Mouse (Mus musculus) liver, embryonic 14.5 days (tissue): ENCODE data around the gene Slc35a3. TPM values are rescaled to one million over a fixed set of nuclear protein-coding genes. Genes with fewer than 3 reads are reported as not detected.

Experiments
- ATAC-seq: fragments of 200-750 bp; cut with Nextera tagmentation; 2 replicates; pipeline ENCODE4 v1.8.0; 2017; ENCODE audit warnings: moderate number of reproducible peaks, mild to moderate bottlenecking, moderate library complexity; ENCODE audit not compliant: insufficient read depth
- DNase-seq, 3 experiments: peaks; one replicate each; pipeline ENCODE4 v3.0.0-alpha.2; 2012 to 2013; ENCODE audit warnings: low read depth in 3 of 3, low spot score in 3 of 3
- H3K27ac ChIP-seq: fragments of 300-500 bp; sonication (generic); 2 replicates; pipeline ENCODE4 v1.5.1; 2014; ENCODE audit warnings: moderate library complexity, mild to moderate bottlenecking, control low read depth, inconsistent platforms
- H3K27me3 ChIP-seq: fragments of 300-500 bp; sonication (generic); 2 replicates; pipeline ENCODE4 v1.6.1; 2014; ENCODE audit warnings: mild to moderate bottlenecking, low read length, moderate library complexity; ENCODE audit not compliant: control insufficient read depth, insufficient read depth
- H3K36me3 ChIP-seq: fragments of 300-500 bp; sonication (generic); replicated peaks from 2 replicates; pipeline ENCODE4 v1.6.1; 2014; ENCODE audit warnings: low read depth; ENCODE audit not compliant: control insufficient read depth, insufficient read depth
- H3K4me1 ChIP-seq, 2 experiments: fragments of 200-500 bp in 1 of 2; fragments of 300-500 bp in 1 of 2; sonication (generic) in 1 of 2; replicated peaks; 2 replicates each; pipeline ENCODE4 v1.6.1; 2012 to 2014; ENCODE audit warnings: antibody characterized with exemption in 1 of 2, inconsistent platforms in 1 of 2, low read length in 1 of 2; ENCODE audit not compliant: control insufficient read depth in 2 of 2, insufficient read depth in 2 of 2
- H3K4me2 ChIP-seq: fragments of 300-500 bp; sonication (generic); 2 replicates; pipeline ENCODE4 v1.6.1; 2014; ENCODE audit warnings: low read depth, mild to moderate bottlenecking, control low read depth, moderate library complexity
- H3K4me3 ChIP-seq, 2 experiments: fragments of 200-500 bp in 1 of 2; fragments of 300-500 bp in 1 of 2; sonication (generic) in 1 of 2; 2 replicates each; pipeline ENCODE4 v1.5.1; 2012 to 2014; ENCODE audit warnings: low read depth in 2 of 2, low read length in 2 of 2, mild to moderate bottlenecking in 2 of 2, control low read depth in 1 of 2, inconsistent platforms in 1 of 2, moderate library complexity in 1 of 2; ENCODE audit not compliant: insufficient read depth in 1 of 2
- H3K9ac ChIP-seq: fragments of 300-500 bp; sonication (generic); replicated peaks from 2 replicates; pipeline ENCODE4 v1.6.1; 2014; ENCODE audit warnings: mild to moderate bottlenecking, control low read depth, moderate library complexity
- H3K9me3 ChIP-seq: fragments of 300-500 bp; sonication (generic); 2 replicates; pipeline ENCODE4 v1.6.1; 2016; ENCODE audit warnings: low read length, mixed read lengths; ENCODE audit not compliant: control insufficient read depth
- CTCF ChIP-seq: IDR thresholded peaks from 2 replicates; pipeline ENCODE4 v1.5.1; 2016; ENCODE audit warnings: antibody characterized with exemption, low read depth, control low read depth
- EP300 ChIP-seq: IDR thresholded peaks from 2 replicates; pipeline ENCODE4 v1.6.1; 2016; ENCODE audit warnings: antibody characterized with exemption, low read depth
- WGBS: fragments of 180-500 bp; shearing (Covaris S2); extraction: QIAGEN DNeasy Blood & Tissue Kit; methylation state at CpG from one replicate; pipeline ENCODE4 v1.1.7; 2014; ENCODE audit not compliant: insufficient replicate concordance; 5-methylcytosine and 5-hydroxymethylcytosine counted together
- polyA plus RNA-seq, 2 experiments: library from polyadenylated mRNA; depleted of rRNA in 1 of 2; stranded (reverse) in 1 of 2; unstranded in 1 of 2; fragments of >200 nt; fragmentation: Nextera tagmentation in 1 of 2; extraction: Ambion mirVana in 1 of 2; gene quantifications; 2 replicates each; pipeline versions ENCODE4 v1.2.1 to v1.2.3; 2012 to 2014

Gene Slc35a3
- polyA plus RNA-seq, 2 experiments, result 6.0 to 7.6 TPM

GRCm38 (mm10) chr3:116662463-116662863 is 50.2 kb downstream of the Slc35a3 start, which contains the start of gene Mfsd14a:
Mfsd14a (minus strand) TSS chr3:116662677.
- TF ChIP-seq CTCF (no peak), EP300 (no peak)
- no peaks in the 10 kb centered on the region for H3K9me3 ChIP-seq
- H3K27me3 ChIP-seq, result no peaks in the 10 kb centered on the region
- H3K4me2 ChIP-seq, result peak within 1 kb of the TSS; percentile 79
- peak within 1 kb of the TSS; percentile 68 for H3K27ac ChIP-seq
- peaks cover 24 to 32% of the 10 kb centered on the region in 2 experiments for H3K4me1 ChIP-seq
- peak within 1 kb of the TSS; percentile 89 for H3K9ac ChIP-seq
- H3K4me3 ChIP-seq, result peak within 1 kb of the TSS; percentile 76 to 88
- ATAC-seq (peak; percentile 96), DNase-seq (peak; percentile 89 to 93 (median 91))
- under 1% methylated on average over 39 of the region's 39 CpGs for WGBS
- H3K36me3 ChIP-seq, result no peaks in the 10 kb centered on the region; the same call in 1 of the 2 replicates

- H3K4me3 ChIP-seq, result peak overlapping the region; percentile 76 to 88
- under 1% methylated on average over 65 of the region's 68 CpGs for WGBS
- H3K4me1 ChIP-seq, result peaks cover 24 to 35% of the 10 kb centered on the region in 2 experiments
- ATAC-seq, result peak; percentile 80
- no peaks in the 10 kb centered on the region for H3K9me3 ChIP-seq
- H3K9ac ChIP-seq, result peak overlapping the region; percentile 89
- peak overlapping the region; percentile 74 for H3K4me2 ChIP-seq
- peak; percentile 30 to 36 (median 30) for DNase-seq
- H3K27ac ChIP-seq, result peak overlapping the region; percentile 68
- TF ChIP-seq CTCF (no peak), EP300 (no peak)
- H3K27me3 ChIP-seq, result no peaks in the 10 kb centered on the region
- no peaks in the 10 kb centered on the region for H3K36me3 ChIP-seq
These were observed 50.7 kb downstream of the Slc35a3 start for GRCm38 (mm10) chr3:116661870-116662414.

- WGBS, result 5% methylated on average over 16 of the region's 16 CpGs
- peak overlapping the region; percentile 89 for H3K9ac ChIP-seq
- ATAC-seq (no peak), DNase-seq (no peak)
- H3K27me3 ChIP-seq, result no peaks in the 10 kb centered on the region
- peak overlapping the region; percentile 76 to 88 for H3K4me3 ChIP-seq
- no peaks in the 10 kb centered on the region for H3K9me3 ChIP-seq
- peak overlapping the region; percentile 74 for H3K4me2 ChIP-seq
- no peak for TF ChIP-seq CTCF
- TF ChIP-seq EP300, result no peak
- peak overlapping the region; percentile 68 for H3K27ac ChIP-seq
- peaks cover 24 to 35% of the 10 kb centered on the region in 2 experiments for H3K4me1 ChIP-seq
- no peaks in the 10 kb centered on the region for H3K36me3 ChIP-seq
These were observed 51.3 kb downstream of the Slc35a3 start for GRCm38 (mm10) chr3:116661288-116661869.

GRCm38 (mm10) chr3:116659856-116660430 is 52.7 kb downstream of the Slc35a3 start:
- no peak for DNase-seq
- no peaks in the 10 kb centered on the region for H3K27me3 ChIP-seq
- peak overlapping the region in 1 of 2 experiments; percentile 23; a peak in 1 of 4 replicates for H3K4me3 ChIP-seq
- no peak overlapping the region for H3K27ac ChIP-seq
- H3K9ac ChIP-seq, result peak overlapping the region; percentile 36
- H3K4me1 ChIP-seq, result peaks cover 24 to 35% of the 10 kb centered on the region in 2 experiments
- TF ChIP-seq CTCF, result no peak
- TF ChIP-seq EP300, result no peak
- no peak for ATAC-seq
- no peaks in the 10 kb centered on the region for H3K9me3 ChIP-seq
- no peaks in the 10 kb centered on the region for H3K36me3 ChIP-seq
- 66% methylated on average over 13 of the region's 13 CpGs for WGBS
- peak overlapping the region; percentile 74 for H3K4me2 ChIP-seq
